Mouse (Mus musculus) intestine, postnatal 0 days (tissue): ENCODE measurements around the gene Polg. TPM values are rescaled to one million over a fixed set of nuclear protein-coding genes. Genes with fewer than 3 reads are reported as not detected.

Experiments used
- ATAC-seq: fragments of 200-750 bp; cut with Nextera tagmentation; 2 replicates; pipeline ENCODE4 v1.8.0; 2017; ENCODE audit warnings: mild to moderate bottlenecking, moderate TSS enrichment, moderate library complexity
- H3K27ac ChIP-seq: fragments of 300-500 bp; sonication (generic); 2 replicates; pipeline ENCODE4 v1.5.1; 2014; ENCODE audit warnings: mild to moderate bottlenecking, low read depth, low read length, moderate library complexity
- H3K27me3 ChIP-seq: fragments of 300-500 bp; sonication (generic); replicated peaks from 2 replicates; pipeline ENCODE4 v1.6.1; 2014; ENCODE audit warnings: low read length, mixed read lengths; ENCODE audit not compliant: control insufficient read depth, insufficient read depth
- H3K36me3 ChIP-seq: fragments of 300-500 bp; sonication (generic); 2 replicates; pipeline ENCODE4 v1.6.1; 2014; ENCODE audit warnings: mild to moderate bottlenecking, moderate library complexity; ENCODE audit not compliant: control insufficient read depth, insufficient read depth
- H3K4me1 ChIP-seq: fragments of 300-500 bp; sonication (generic); replicated peaks from 2 replicates; pipeline ENCODE4 v1.6.1; 2014; ENCODE audit warnings: antibody characterized with exemption, low read length, mixed read lengths; ENCODE audit not compliant: control insufficient read depth, insufficient read depth
- H3K4me2 ChIP-seq: fragments of 300-500 bp; sonication (generic); replicated peaks from 2 replicates; pipeline ENCODE4 v1.6.1; 2014; ENCODE audit warnings: low read depth, mild to moderate bottlenecking, moderate library complexity
- H3K4me3 ChIP-seq: fragments of 300-500 bp; sonication (generic); 2 replicates; pipeline ENCODE4 v1.5.1; 2014; ENCODE audit warnings: low read depth, low read length
- H3K9ac ChIP-seq: fragments of 300-500 bp; sonication (generic); 2 replicates; pipeline ENCODE4 v1.6.1; 2014; ENCODE audit warnings: mild to moderate bottlenecking, low read depth, low read length
- H3K9me3 ChIP-seq: fragments of 300-500 bp; sonication (generic); 2 replicates; pipeline ENCODE4 v1.6.1; 2016; ENCODE audit warnings: mixed run types; ENCODE audit not compliant: control insufficient read depth
- CTCF ChIP-seq: sonication (generic); IDR thresholded peaks from 2 replicates; pipeline ENCODE4 v1.5.1; 2016; ENCODE audit warnings: low read depth, mild to moderate bottlenecking, control low read depth, antibody characterized with exemption, moderate library complexity
- WGBS: fragments of 180-500 bp; shearing (Covaris S2); extraction: QIAGEN DNeasy Blood & Tissue Kit; methylation state at CpG from one replicate; pipeline ENCODE4 v1.1.7; 2014; 5-methylcytosine and 5-hydroxymethylcytosine counted together
- polyA plus RNA-seq: library from polyadenylated mRNA; unstranded; fragments of >200 nt; fragmentation: Nextera tagmentation; extraction: Ambion mirVana; gene quantifications from 2 replicates; pipeline ENCODE4 v1.2.1, GENCODE M21; 2015

The Polg gene
- polyA plus RNA-seq, 1 experiment from 2014 or later: 34.6 TPM

DNA sequence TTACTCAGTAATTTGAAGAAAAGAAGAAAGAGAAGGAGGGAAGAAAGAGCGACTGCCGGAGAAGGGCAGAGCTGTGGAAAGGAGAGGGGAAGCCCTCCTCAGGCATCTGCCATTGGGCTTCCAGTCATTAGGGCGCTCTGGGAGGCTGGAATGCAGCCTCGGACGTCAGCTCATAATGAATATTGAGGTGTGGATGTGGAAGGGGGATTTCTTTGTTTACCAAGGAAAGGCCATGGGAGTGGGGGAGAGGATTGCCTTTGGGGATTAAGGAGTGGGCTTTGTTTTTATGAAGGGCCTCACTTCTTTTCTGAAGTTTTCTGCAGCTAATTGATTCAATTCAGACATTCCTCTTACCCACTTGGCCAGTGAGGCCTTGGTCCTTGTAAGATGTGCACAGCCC, 45.5 kb upstream of the Polg start:
- Histone ChIP-seq H3K4me1 (no peaks in the 10 kb centered on the region), H3K9me3 (no peaks in the 10 kb centered on the region), H3K4me3 (no peak overlapping the region), H3K27ac (no peak overlapping the region), H3K27me3 (peaks cover 97% of the 10 kb centered on the region), H3K9ac (no peak overlapping the region), H3K36me3 (no peaks in the 10 kb centered on the region), H3K4me2 (no peak overlapping the region)
- TF ChIP-seq CTCF: no peak
- WGBS: 4% methylated on average over 5 of the region's 5 CpGs
- no peak for ATAC-seq

GRCm38 (mm10) chr7:79511181-79511580, 45.0 kb upstream of the Polg start:
- no peak overlapping the region for H3K4me3 ChIP-seq

GRCm38 (mm10) chr7:79510686-79511085, 44.5 kb upstream of the Polg start:
- Histone ChIP-seq H3K27ac (no peak overlapping the region), H3K9me3 (no peaks in the 10 kb centered on the region), H3K27me3 (peaks cover 97% of the 10 kb centered on the region), H3K4me1 (no peaks in the 10 kb centered on the region), H3K9ac (no peak overlapping the region), H3K36me3 (no peaks in the 10 kb centered on the region), H3K4me2 (no peak overlapping the region), H3K4me3 (no peak overlapping the region)
- TF ChIP-seq CTCF: no peak
- ATAC-seq: no peak
- WGBS: 33% methylated on average over 3 of the region's 3 CpGs

More at GRCm38 (mm10) chr7:79511181-79511580, 45.0 kb upstream of the Polg start:
- H3K27me3 ChIP-seq: peaks cover 97% of the 10 kb centered on the region
- H3K4me2 ChIP-seq: no peak overlapping the region
- WGBS: 20% methylated on average over 7 of the region's 7 CpGs
- H3K4me1 ChIP-seq: no peaks in the 10 kb centered on the region
- H3K9me3 ChIP-seq: no peaks in the 10 kb centered on the region
- TF ChIP-seq CTCF: no peak
- H3K9ac ChIP-seq: no peak overlapping the region
- ATAC-seq: no peak
- no peak overlapping the region for H3K27ac ChIP-seq
- no peaks in the 10 kb centered on the region for H3K36me3 ChIP-seq

DNA sequence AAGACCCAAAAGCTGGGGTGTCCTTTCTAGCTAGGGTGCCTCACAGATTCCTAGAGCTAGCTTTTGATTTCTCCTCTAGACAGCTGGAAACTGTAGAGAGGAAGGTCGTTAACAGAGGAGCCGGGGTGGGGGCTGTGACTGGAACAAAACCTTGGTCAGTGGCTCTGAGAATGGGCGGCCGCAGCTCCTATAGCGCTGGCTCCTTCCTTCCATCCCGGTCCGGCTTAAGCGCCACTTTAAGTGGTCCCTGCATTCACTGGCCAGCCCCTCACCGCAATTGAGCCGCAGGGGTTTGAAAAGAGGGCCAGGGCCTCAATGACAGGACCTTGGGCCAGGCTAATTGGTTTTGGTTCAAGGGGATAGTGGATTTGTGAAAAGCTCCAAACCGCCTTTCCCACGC, 43.5 kb upstream of the Polg start:
- 7% methylated on average over 12 of the region's 12 CpGs for WGBS
- H3K4me1 ChIP-seq: no peaks in the 10 kb centered on the region
- peaks cover 97% of the 10 kb centered on the region for H3K27me3 ChIP-seq
- no peak overlapping the region for H3K4me2 ChIP-seq
- H3K4me3 ChIP-seq: no peak overlapping the region
- H3K27ac ChIP-seq: no peak overlapping the region
- H3K9me3 ChIP-seq: no peaks in the 10 kb centered on the region
- no peak for TF ChIP-seq CTCF
- no peaks in the 10 kb centered on the region for H3K36me3 ChIP-seq
- no peak for ATAC-seq
- no peak overlapping the region for H3K9ac ChIP-seq

- no peaks in the 10 kb centered on the region for H3K9me3 ChIP-seq
- H3K27ac ChIP-seq: no peak overlapping the region
- 8% methylated on average over 6 of the region's 6 CpGs for WGBS
- H3K4me2 ChIP-seq: no peak overlapping the region
- TF ChIP-seq CTCF: no peak
- H3K27me3 ChIP-seq: peaks cover 97% of the 10 kb centered on the region
- H3K36me3 ChIP-seq: no peaks in the 10 kb centered on the region
- no peak overlapping the region for H3K4me3 ChIP-seq
- H3K9ac ChIP-seq: no peak overlapping the region
- no peaks in the 10 kb centered on the region for H3K4me1 ChIP-seq
- ATAC-seq: no peak
Observed at GRCm38 (mm10) chr7:79509235-79509607, 43.1 kb upstream of the Polg start.

- peak overlapping the region; percentile 28 for H3K4me3 ChIP-seq
- no peak overlapping the region for H3K9ac ChIP-seq
- peak overlapping the region; percentile 27 for H3K4me2 ChIP-seq
- H3K9me3 ChIP-seq: no peaks in the 10 kb centered on the region
- H3K4me1 ChIP-seq: no peaks in the 10 kb centered on the region
- peaks cover 97% of the 10 kb centered on the region for H3K27me3 ChIP-seq
- no peak for ATAC-seq
- TF ChIP-seq CTCF: no peak
- WGBS: 1% methylated on average over 79 of the region's 79 CpGs
- no peak overlapping the region for H3K27ac ChIP-seq
- no peaks in the 10 kb centered on the region for H3K36me3 ChIP-seq
Observed at GRCm38 (mm10) chr7:79508280-79509234, 42.4 kb upstream of the Polg start.
